Mouse (Mus musculus): ENCODE data around the gene Plekha6.

DNA sequence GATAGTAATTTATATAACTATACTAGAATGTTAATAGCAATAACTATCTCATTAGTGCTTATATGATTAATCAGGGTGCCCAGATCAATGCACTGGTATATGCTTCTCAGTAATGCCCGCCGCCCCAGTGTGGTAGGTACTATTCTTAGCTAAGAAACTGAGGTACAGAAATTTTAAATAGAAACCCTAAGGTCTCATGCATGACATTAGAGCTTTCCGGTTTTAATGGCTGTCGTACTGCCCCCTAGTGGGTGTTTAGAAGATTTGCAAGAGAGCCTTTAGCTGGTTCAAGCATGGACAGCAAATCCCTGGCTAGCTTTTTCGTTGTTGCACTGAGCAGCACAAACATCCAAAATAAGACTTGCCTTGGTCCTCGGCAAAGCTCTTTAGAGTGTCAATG, 143.3 kb downstream of the Plekha6 start:
- TF ChIP-seq POLR2A (IDR thresholded peaks at IDR 0.05; ENCODE audit: control insufficient read depth, low read depth, low read length) (no peak), CTCF (IDR thresholded peaks at IDR 0.05; ENCODE audit: control insufficient read depth, insufficient read depth, insufficient replicate concordance, low read depth, low read length) (no peak; the same call in 1 of the 2 replicates)

Data from testis, adult 2 months (tissue).